10 mouse cellular contexts compared by ENCODE assay signal in the genomic region with DNA sequence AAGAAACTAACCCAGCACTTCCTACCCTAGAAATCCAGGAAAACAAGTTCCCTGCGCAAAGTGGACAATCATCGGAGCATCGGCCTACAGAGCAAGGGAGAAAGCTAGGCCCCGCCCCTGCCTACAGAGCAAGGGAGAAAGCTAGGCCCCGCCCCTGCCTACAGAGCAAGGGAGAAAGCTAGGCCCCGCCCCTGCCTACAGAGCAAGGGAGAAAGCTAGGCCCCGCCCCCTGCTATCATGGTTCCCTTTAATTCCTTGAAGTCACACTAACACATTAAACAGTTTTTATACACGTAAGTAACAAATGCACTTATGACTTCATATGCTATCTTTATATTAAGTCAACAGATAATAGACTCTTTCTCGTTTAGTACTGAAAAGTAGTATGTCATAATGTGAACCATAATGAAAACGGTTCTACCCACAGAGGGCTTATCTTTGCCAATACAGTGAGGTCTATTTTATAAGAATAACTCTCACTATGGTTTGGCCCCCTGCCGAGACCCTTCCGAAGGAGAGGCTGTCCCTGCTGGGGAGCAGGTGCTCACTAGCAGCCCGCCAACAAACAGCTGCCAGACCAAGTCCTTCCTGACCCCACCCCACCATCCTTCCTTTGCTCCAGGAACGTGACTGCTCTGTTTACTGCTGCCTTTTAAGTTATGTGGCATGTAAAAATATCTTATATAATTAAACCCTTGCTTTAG.
A peak's percentile ranks its signal among the peaks of the same experiment; 100 is the strongest.
DNase-seq lines count a peak whose midpoint lies in the region; ATAC-seq lines count a peak whose summit lies in the region.
"Had no signal": no experiment of that assay in that cellular context is flagged by ENCODE, and none has a peak within 500 bp of the region (broad histone marks: within the 10 kb centered on the region; RNA-seq: fewer than 3 reads in every experiment).

No protein-coding gene starts in this region.

- H3K4me2 ChIP-seq in kidney, embryonic 15.5 days, result no peak overlapping the region
- no peak overlapping the region for H3K4me2 ChIP-seq in hindbrain, embryonic 11.5 days (replicated peaks; ENCODE audit: low read depth, low read length)
- H3K4me2 ChIP-seq: embryonic facial prominence, embryonic 13.5 days had no signal

- no peaks in the 10 kb centered on the region for H3K4me1 ChIP-seq in kidney, embryonic 15.5 days
- no peaks in the 10 kb centered on the region for H3K4me1 ChIP-seq in hindbrain, embryonic 11.5 days (replicated peaks; ENCODE audit: control insufficient read depth, insufficient read depth, low read length)

- no peaks in the 10 kb centered on the region for H3K9me3 ChIP-seq in kidney, embryonic 15.5 days (replicated peaks)
- no peaks in the 10 kb centered on the region for H3K9me3 ChIP-seq in hindbrain, embryonic 11.5 days (ENCODE audit: control insufficient read depth, low read length)
- H3K9me3 ChIP-seq: embryonic facial prominence, embryonic 13.5 days had no signal

- H3K27me3 ChIP-seq in kidney, embryonic 15.5 days, result no peaks in the 10 kb centered on the region
- no peaks in the 10 kb centered on the region for H3K27me3 ChIP-seq in hindbrain, embryonic 11.5 days (ENCODE audit: control insufficient read depth, insufficient read depth, low read length)
- H3K27me3 ChIP-seq: embryonic facial prominence, embryonic 13.5 days had no signal

- peak; percentile 17 for DNase-seq in kidney, postnatal 14 days
- DNase-seq in ZHBTc4 (ENCODE audit: low read depth, low spot score), result peak; percentile 37
- DNase-seq in ovary, postnatal 36 days (ENCODE audit: low spot score), result no peak
- DNase-seq in layer of hippocampus, postnatal 14 days (ENCODE audit: low spot score in 2 of 2), result no peak
- no peak for DNase-seq in hindbrain, embryonic 11.5 days (ENCODE audit: low spot score)
- DNase-seq: layer of hippocampus, postnatal 36 days had no signal

- H3K9ac ChIP-seq in kidney, embryonic 15.5 days, result no peak overlapping the region
- H3K9ac ChIP-seq in hindbrain, embryonic 11.5 days (ENCODE audit: low read depth, low read length), result no peak overlapping the region
- H3K9ac ChIP-seq: embryonic facial prominence, embryonic 13.5 days had no signal

- H3K36me3 ChIP-seq in kidney, embryonic 15.5 days, result no peaks in the 10 kb centered on the region
- no peaks in the 10 kb centered on the region for H3K36me3 ChIP-seq in hindbrain, embryonic 11.5 days (ENCODE audit: control insufficient read depth, insufficient read depth, low read length)
- H3K36me3 ChIP-seq: embryonic facial prominence, embryonic 13.5 days had no signal

- no peak overlapping the region for H3K27ac ChIP-seq in kidney, embryonic 15.5 days
- H3K27ac ChIP-seq in hindbrain, embryonic 11.5 days (ENCODE audit: low read depth, low read length), result no peak overlapping the region
- H3K27ac ChIP-seq: embryonic facial prominence, embryonic 13.5 days had no signal

- no peak overlapping the region for H3K4me3 ChIP-seq in kidney, embryonic 15.5 days (replicated peaks)
- no peak overlapping the region for H3K4me3 ChIP-seq in hindbrain, embryonic 11.5 days (ENCODE audit: low read depth, low read length)
- H3K4me3 ChIP-seq: embryonic facial prominence, embryonic 13.5 days had no signal

- 72% methylated on average over 14 of the region's 14 CpGs for WGBS in kidney, embryonic 15.5 days
- 54% methylated on average over 14 of the region's 14 CpGs for WGBS in hindbrain, embryonic 11.5 days

- ATAC-seq in kidney, embryonic 15.5 days (replicated peaks; ENCODE audit: low FRiP score), result no peak
- peak; percentile 95 for ATAC-seq in granulocyte monocyte progenitor cell, adult 5-6 weeks (replicated peaks; ENCODE audit: poor library complexity, severe bottlenecking)
- ATAC-seq in neutrophil, adult 5-6 weeks (ENCODE audit: extremely low read depth, insufficient number of reproducible peaks, low FRiP score, poor library complexity, severe bottlenecking), result peak; percentile 55; the same call in 1 of the 2 replicates
- no peak for ATAC-seq in hindbrain, embryonic 11.5 days (ENCODE audit: low FRiP score)

Comparison
In these comparisons a context has a peak if more than half of its experiments do, and no peak if none do; other contexts are left out.
1. DNase-seq: peak in kidney, postnatal 14 days (single experiment) and ZHBTc4 (single experiment); none in ovary, postnatal 36 days (single experiment), layer of hippocampus, postnatal 14 days (0 of 2) and hindbrain, embryonic 11.5 days (single experiment).
2. ATAC-seq: peak in granulocyte monocyte progenitor cell, adult 5-6 weeks (single experiment) and neutrophil, adult 5-6 weeks (single experiment); none in kidney, embryonic 15.5 days (single experiment) and hindbrain, embryonic 11.5 days (single experiment).